Mouse (Mus musculus) midbrain, embryonic 11.5 days (tissue): Measurements from ENCODE around the gene Gm2a. TPM values are rescaled to one million over a fixed set of nuclear protein-coding genes. Genes with fewer than 3 reads are reported as not detected.

Source experiments
- ATAC-seq: fragments of 200-750 bp; cut with Nextera tagmentation; 2 replicates; pipeline ENCODE4 v1.8.0; 2017; ENCODE audit warnings: moderate TSS enrichment, moderate library complexity; ENCODE audit not compliant: low FRiP score
- DNase-seq: peaks from one replicate; pipeline ENCODE4 v3.0.0; 2015; ENCODE audit warnings: low spot score; ENCODE audit errors: missing footprints
- H3K27ac ChIP-seq: fragments of 300-500 bp; sonication (generic); 2 replicates; pipeline ENCODE4 v1.5.1; 2014; ENCODE audit warnings: low read depth, low read length
- H3K27me3 ChIP-seq: fragments of 300-500 bp; sonication (generic); 2 replicates; pipeline ENCODE4 v1.6.1; 2014; ENCODE audit warnings: mild to moderate bottlenecking, low read length, moderate library complexity, mixed read lengths; ENCODE audit not compliant: control insufficient read depth, insufficient read depth
- H3K36me3 ChIP-seq: fragments of 300-500 bp; sonication (generic); 2 replicates; pipeline ENCODE4 v1.6.1; 2014; ENCODE audit warnings: mild to moderate bottlenecking, low read length, moderate library complexity, mixed read lengths; ENCODE audit not compliant: control insufficient read depth, insufficient read depth
- H3K4me1 ChIP-seq: fragments of 300-500 bp; sonication (generic); 2 replicates; pipeline ENCODE4 v1.6.1; 2014; ENCODE audit warnings: low read length; ENCODE audit not compliant: control insufficient read depth, insufficient read depth
- H3K4me2 ChIP-seq: fragments of 300-500 bp; sonication (generic); 2 replicates; pipeline ENCODE4 v1.6.1; 2014; ENCODE audit warnings: mild to moderate bottlenecking, moderate library complexity
- H3K4me3 ChIP-seq: fragments of 300-500 bp; sonication (generic); 2 replicates; pipeline ENCODE4 v1.5.1; 2014; ENCODE audit warnings: low read depth, low read length
- H3K9ac ChIP-seq: fragments of 300-500 bp; sonication (generic); 2 replicates; pipeline ENCODE4 v1.6.1; 2014; ENCODE audit warnings: low read length
- H3K9me3 ChIP-seq: fragments of 300-500 bp; sonication (generic); 2 replicates; pipeline ENCODE4 v1.6.1; 2016; ENCODE audit warnings: low read length; ENCODE audit not compliant: control insufficient read depth
- WGBS: fragments of 180-500 bp; shearing (Covaris S2); extraction: QIAGEN DNeasy Blood & Tissue Kit; methylation state at CpG from one replicate; pipeline ENCODE4 v1.1.7; 2014; 5-methylcytosine and 5-hydroxymethylcytosine counted together
- polyA plus RNA-seq: library from polyadenylated mRNA; unstranded; fragments of >200 nt; fragmentation: Nextera tagmentation; extraction: Ambion mirVana; gene quantifications from 2 replicates; pipeline ENCODE4 v1.2.1, GENCODE M21; 2014

Gm2a gene
- polyA plus RNA-seq: 14.0 and 15.0 TPM in 2 replicates

- no peaks in the 10 kb centered on the region for H3K27me3 ChIP-seq
- H3K4me1 ChIP-seq: peaks cover 8% of the 10 kb centered on the region
- no peaks in the 10 kb centered on the region for H3K9me3 ChIP-seq
- DNase-seq (peak; percentile 100), ATAC-seq (peak; percentile 97)
- peak within 1 kb of the TSS; percentile 68 for H3K9ac ChIP-seq
- peak within 1 kb of the TSS; percentile 50 for H3K4me3 ChIP-seq
- no peaks in the 10 kb centered on the region for H3K36me3 ChIP-seq
- no peak within 1 kb of the TSS for H3K27ac ChIP-seq
- WGBS: 2% methylated on average over 42 of the region's 45 CpGs
- H3K4me2 ChIP-seq: peak within 1 kb of the TSS; percentile 68
Measured at GRCm38 (mm10) chr11:55097463-55098188, at the start of gene Gm2a. Gene Gm2a, plus strand, starts transcription at chr11:55098115.

GRCm38 (mm10) chr11:55050837-55051510, 46.9 kb upstream of the Gm2a start:
- no peak overlapping the region for H3K4me2 ChIP-seq
- 84% methylated on average over 7 of the region's 7 CpGs for WGBS
- no peak for DNase-seq

DNA sequence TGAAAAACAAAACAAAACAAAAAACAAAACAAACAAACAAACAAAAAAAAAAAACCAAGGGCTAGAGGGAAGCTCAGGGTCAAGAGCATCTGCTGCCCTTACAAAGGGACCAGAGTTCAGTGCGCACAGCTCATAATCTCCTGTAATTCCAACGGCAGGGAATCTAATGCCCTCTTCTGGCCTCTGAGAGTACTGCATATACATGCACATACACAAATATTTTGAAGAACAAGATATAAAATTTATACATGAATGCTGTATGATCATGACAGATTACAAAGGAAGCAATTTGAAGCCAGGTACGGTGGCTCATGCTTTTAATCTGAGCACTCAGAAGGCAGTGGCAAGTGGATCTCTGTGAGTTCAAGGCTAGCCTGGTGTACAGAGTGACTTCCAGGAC, 40.4 kb upstream of the Gm2a start:
- H3K27me3 ChIP-seq: no peaks in the 10 kb centered on the region
- no peaks in the 10 kb centered on the region for H3K9me3 ChIP-seq
- H3K4me2 ChIP-seq: no peak overlapping the region
- H3K9ac ChIP-seq: no peak overlapping the region
- no peak overlapping the region for H3K4me3 ChIP-seq
- WGBS: 84% methylated on average over 3 of the region's 3 CpGs
- ATAC-seq: no peak
- H3K27ac ChIP-seq: no peak overlapping the region
- H3K36me3 ChIP-seq: no peaks in the 10 kb centered on the region
- H3K4me1 ChIP-seq: no peaks in the 10 kb centered on the region
- no peak for DNase-seq

More at GRCm38 (mm10) chr11:55050837-55051510, 46.9 kb upstream of the Gm2a start:
- Histone ChIP-seq H3K27me3 (no peaks in the 10 kb centered on the region), H3K4me1 (no peaks in the 10 kb centered on the region), H3K9ac (no peak overlapping the region), H3K36me3 (no peaks in the 10 kb centered on the region), H3K9me3 (no peaks in the 10 kb centered on the region), H3K27ac (no peak overlapping the region), H3K4me3 (no peak overlapping the region)
- ATAC-seq: no peak

GRCm38 (mm10) chr11:55060802-55061201, 37.1 kb upstream of the Gm2a start:
- Histone ChIP-seq H3K4me3 (no peak overlapping the region), H3K27me3 (no peaks in the 10 kb centered on the region), H3K4me2 (no peak overlapping the region), H3K9me3 (no peaks in the 10 kb centered on the region), H3K27ac (no peak overlapping the region), H3K36me3 (no peaks in the 10 kb centered on the region), H3K4me1 (no peaks in the 10 kb centered on the region), H3K9ac (no peak overlapping the region)
- no peak for DNase-seq
- WGBS: 88% methylated on average over 5 of the region's 5 CpGs
- no peak for ATAC-seq

- H3K9ac ChIP-seq: no peak overlapping the region
- no peak overlapping the region for H3K4me2 ChIP-seq
- no peaks in the 10 kb centered on the region for H3K27me3 ChIP-seq
- WGBS: 67% methylated on average over 5 of the region's 5 CpGs
- H3K4me1 ChIP-seq: no peaks in the 10 kb centered on the region
- ATAC-seq (no peak), DNase-seq (no peak)
- no peak overlapping the region for H3K4me3 ChIP-seq
- no peak overlapping the region for H3K27ac ChIP-seq
- H3K9me3 ChIP-seq: no peaks in the 10 kb centered on the region
- no peaks in the 10 kb centered on the region for H3K36me3 ChIP-seq
Measured at GRCm38 (mm10) chr11:55062856-55063255, 35.1 kb upstream of the Gm2a start.

- no peak overlapping the region for H3K4me3 ChIP-seq
- H3K36me3 ChIP-seq: no peaks in the 10 kb centered on the region
- no peak for ATAC-seq
- no peak overlapping the region for H3K27ac ChIP-seq
- H3K4me1 ChIP-seq: no peaks in the 10 kb centered on the region
- no peak overlapping the region for H3K9ac ChIP-seq
- WGBS: 61% methylated on average over 4 of the region's 4 CpGs
- no peaks in the 10 kb centered on the region for H3K9me3 ChIP-seq
- no peak for DNase-seq
- H3K27me3 ChIP-seq: no peaks in the 10 kb centered on the region
- no peak overlapping the region for H3K4me2 ChIP-seq
Measured at GRCm38 (mm10) chr11:55066921-55067320, 31.0 kb upstream of the Gm2a start.

GRCm38 (mm10) chr11:55069023-55069422, 28.9 kb upstream of the Gm2a start:
- Histone ChIP-seq H3K4me3 (no peak overlapping the region), H3K27me3 (no peaks in the 10 kb centered on the region), H3K4me1 (no peaks in the 10 kb centered on the region), H3K9ac (no peak overlapping the region), H3K9me3 (no peaks in the 10 kb centered on the region), H3K4me2 (no peak overlapping the region), H3K27ac (no peak overlapping the region), H3K36me3 (no peaks in the 10 kb centered on the region)
- no peak for DNase-seq
- ATAC-seq: no peak
- WGBS: 56% methylated on average over 2 of the region's 2 CpGs

DNA sequence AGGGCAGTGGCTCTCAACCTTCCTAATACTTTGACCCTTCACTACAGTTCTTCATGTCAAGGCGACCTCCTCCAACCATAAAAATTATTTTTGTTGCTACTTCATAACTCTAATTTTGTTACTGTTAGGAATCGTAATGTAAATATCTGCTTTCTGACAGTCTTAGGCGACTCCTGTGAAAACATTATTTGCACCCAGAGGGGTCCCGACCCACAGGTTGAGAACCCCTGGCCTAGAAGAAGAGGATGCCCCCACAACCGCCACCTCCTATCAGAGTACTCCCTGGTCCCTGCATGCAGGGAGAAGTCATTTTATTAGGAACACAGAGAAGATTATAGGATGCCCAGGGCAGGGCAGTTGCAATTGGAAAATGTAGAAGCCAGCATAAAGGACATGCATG, 26.6 kb upstream of the Gm2a start:
- Histone ChIP-seq H3K27ac (no peak overlapping the region), H3K9me3 (no peaks in the 10 kb centered on the region), H3K4me1 (no peaks in the 10 kb centered on the region), H3K9ac (no peak overlapping the region), H3K36me3 (no peaks in the 10 kb centered on the region), H3K4me3 (no peak overlapping the region), H3K27me3 (no peaks in the 10 kb centered on the region), H3K4me2 (no peak overlapping the region)
- no peak for DNase-seq
- WGBS: 83% methylated on average over 5 of the region's 5 CpGs
- no peak for ATAC-seq

DNA sequence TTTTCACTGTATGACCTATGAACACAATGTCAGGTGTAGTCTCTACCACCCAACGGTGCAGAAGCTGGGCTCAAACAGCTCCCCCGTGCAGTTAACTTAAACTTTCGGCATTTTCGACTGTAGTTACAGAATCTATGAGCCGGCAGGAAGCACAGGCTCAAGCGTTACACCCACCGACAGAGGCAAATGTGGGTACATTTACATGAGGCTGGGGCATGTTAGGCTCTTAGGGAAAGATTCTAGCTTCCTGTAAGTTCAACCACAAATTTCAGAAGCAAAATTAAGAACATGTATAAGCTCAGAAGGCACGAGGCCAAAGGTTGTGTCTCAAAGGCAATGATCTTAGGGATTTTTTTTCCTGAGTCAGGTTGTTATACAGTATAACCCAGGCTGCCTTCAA, 25.4 kb upstream of the Gm2a start:
- no peak for DNase-seq
- peaks cover 4% of the 10 kb centered on the region; the same call in 1 of the 2 replicates for H3K27me3 ChIP-seq
- H3K9ac ChIP-seq: no peak overlapping the region
- no peaks in the 10 kb centered on the region for H3K36me3 ChIP-seq
- H3K9me3 ChIP-seq: no peaks in the 10 kb centered on the region
- H3K27ac ChIP-seq: no peak overlapping the region
- no peak for ATAC-seq
- WGBS: 86% methylated on average over 8 of the region's 8 CpGs
- H3K4me2 ChIP-seq: no peak overlapping the region
- no peak overlapping the region for H3K4me3 ChIP-seq
- peaks cover 4% of the 10 kb centered on the region for H3K4me1 ChIP-seq
